In genomic region chrX:164980193-164980775, GRCm38 (mm10) we compare ENCODE assay signal across 8 mouse cellular contexts. TPM values are rescaled to one million over a fixed set of nuclear protein-coding genes. Genes with fewer than 3 reads are reported as not detected.
DNase-seq lines count a peak whose midpoint lies in the region; ATAC-seq and TF ChIP-seq lines count a peak whose summit lies in the region.

Mospd2 (minus strand) TSS chrX:164980375.
Fancb (plus strand) TSS chrX:164980592.

- peak within 1 kb of the TSS; percentile 50 for H3K4me2 ChIP-seq in embryonic facial prominence, embryonic 15.5 days (replicated peaks)
- peak within 1 kb of the TSS; percentile 47 for H3K4me2 ChIP-seq in kidney, embryonic 14.5 days (replicated peaks; ENCODE audit: low read depth, low read length)
- peak within 1 kb of the TSS; percentile 43 for H3K4me2 ChIP-seq in limb, embryonic 15.5 days

- TF ChIP-seq CTCF in bone marrow, adult 2 months (IDR thresholded peaks at IDR 0.05; ENCODE audit: control insufficient read depth, insufficient read depth, low read length) = no peak

- H3K27me3 ChIP-seq in embryonic facial prominence, embryonic 15.5 days = no peaks in the 10 kb centered on the region
- no peaks in the 10 kb centered on the region for H3K27me3 ChIP-seq in kidney, embryonic 14.5 days (ENCODE audit: control insufficient read depth, insufficient read depth, low read length)
- H3K27me3 ChIP-seq in limb, embryonic 15.5 days = 0 out of 2 replicates have a peak, but pooled peaks cover 2% of the 10 kb centered on the region

- peak; percentile 36; the same call in 1 of the 2 replicates for TF ChIP-seq POLR2A in bone marrow, adult 2 months (IDR thresholded peaks at IDR 0.05; ENCODE audit: borderline replicate concordance, control insufficient read depth, low read depth, low read length)

- peak within 1 kb of the TSS; percentile 21; the same call in 1 of the 2 replicates for H3K9ac ChIP-seq in embryonic facial prominence, embryonic 15.5 days
- peak within 1 kb of the TSS; percentile 59 for H3K9ac ChIP-seq in kidney, embryonic 14.5 days (ENCODE audit: low read depth, low read length)
- H3K9ac ChIP-seq in limb, embryonic 15.5 days = peak within 1 kb of the TSS; percentile 45

- DNase-seq in 416B (ENCODE audit: low read depth) = peak; percentile 96
- DNase-seq in heart, adult 9 months (ENCODE audit: low spot score in 2 of 2) = peak; percentile 92 to 95
- peak; percentile 64 to 65 for DNase-seq in monocyte, adult 2 months (ENCODE audit: low read depth in 1 of 2, low spot score in 2 of 2)
- DNase-seq in spleen, postnatal 36 days (ENCODE audit: low spot score in 2 of 2) = peak; percentile 88

- no peaks in the 10 kb centered on the region; the same call in 1 of the 2 replicates for H3K4me1 ChIP-seq in bone marrow, adult 2 months (ENCODE audit: control insufficient read depth, insufficient read depth, low read length)
- H3K4me1 ChIP-seq in embryonic facial prominence, embryonic 15.5 days = no peaks in the 10 kb centered on the region
- no peaks in the 10 kb centered on the region for H3K4me1 ChIP-seq in kidney, embryonic 14.5 days (ENCODE audit: control insufficient read depth, insufficient read depth, low read length)
- H3K4me1 ChIP-seq in limb, embryonic 15.5 days = no peaks in the 10 kb centered on the region

- no peaks in the 10 kb centered on the region for H3K36me3 ChIP-seq in embryonic facial prominence, embryonic 15.5 days
- no peaks in the 10 kb centered on the region for H3K36me3 ChIP-seq in kidney, embryonic 14.5 days (ENCODE audit: control insufficient read depth, insufficient read depth, low read length)
- no peaks in the 10 kb centered on the region for H3K36me3 ChIP-seq in limb, embryonic 15.5 days

- peak within 1 kb of the TSS; percentile 98 for H3K4me3 ChIP-seq in bone marrow, adult 2 months (replicated peaks; ENCODE audit: control insufficient read depth, low read depth, low read length)
- H3K4me3 ChIP-seq in embryonic facial prominence, embryonic 15.5 days (replicated peaks) = peak within 1 kb of the TSS; percentile 56
- H3K4me3 ChIP-seq in kidney, embryonic 14.5 days (ENCODE audit: low read length) = peak within 1 kb of the TSS; percentile 55
- H3K4me3 ChIP-seq in limb, embryonic 15.5 days = peak within 1 kb of the TSS; percentile 57

- no peaks in the 10 kb centered on the region for H3K9me3 ChIP-seq in embryonic facial prominence, embryonic 15.5 days (replicated peaks)
- no peaks in the 10 kb centered on the region for H3K9me3 ChIP-seq in kidney, embryonic 14.5 days (ENCODE audit: control insufficient read depth, low read length)
- H3K9me3 ChIP-seq in limb, embryonic 15.5 days = no peaks in the 10 kb centered on the region

- ATAC-seq in embryonic facial prominence, embryonic 15.5 days (ENCODE audit: insufficient number of reproducible peaks, low FRiP score, low TSS enrichment, low read depth) = peak; percentile 99
- peak; percentile 100 for ATAC-seq in kidney, embryonic 14.5 days (ENCODE audit: low FRiP score, low TSS enrichment)
- ATAC-seq in limb, embryonic 15.5 days (ENCODE audit: insufficient number of reproducible peaks, low FRiP score, low TSS enrichment, low read depth) = peak; percentile 100

- 11% methylated on average over 26 of the region's 26 CpGs for WGBS in bone marrow, adult 2 months
- 8% methylated on average over 22 of the region's 26 CpGs for WGBS in embryonic facial prominence, embryonic 15.5 days
- 16% methylated on average over 26 of the region's 26 CpGs for WGBS in kidney, embryonic 14.5 days
- WGBS in limb, embryonic 15.5 days = 17% methylated on average over 24 of the region's 26 CpGs

- H3K27ac ChIP-seq in bone marrow, adult 2 months (ENCODE audit: control insufficient read depth, insufficient read depth, low read depth, low read length, poor library complexity) = peak within 1 kb of the TSS; percentile 86
- peak within 1 kb of the TSS; percentile 58 for H3K27ac ChIP-seq in embryonic facial prominence, embryonic 15.5 days (replicated peaks)
- H3K27ac ChIP-seq in kidney, embryonic 14.5 days (ENCODE audit: low read depth, low read length) = no peak within 1 kb of the TSS
- H3K27ac ChIP-seq in limb, embryonic 15.5 days = peak within 1 kb of the TSS; percentile 54

RNA-seq across cellular contexts. Expression of gene Mospd2, which starts in this region (rescaled TPM):
- 4.2 and 4.3 TPM in 2 replicates for polyA plus RNA-seq in bone marrow, adult 2 months (2011; ENCODE audit: insufficient read depth, insufficient read length, low replicate concordance, missing spikeins)
- polyA plus RNA-seq in embryonic facial prominence, embryonic 15.5 days (2015; fragmentation: Nextera tagmentation; extraction: Ambion mirVana) = 16.9 and 17.8 TPM in 2 replicates
- polyA plus RNA-seq in kidney, embryonic 14.5 days (2014; fragmentation: Nextera tagmentation; extraction: Ambion mirVana) = 16.7 and 22.4 TPM in 2 replicates
- polyA plus RNA-seq in limb, embryonic 15.5 days (2015; fragmentation: Nextera tagmentation; extraction: Ambion mirVana) = 20.7 and 21.7 TPM in 2 replicates

RNA-seq across cellular contexts. Expression of gene Fancb, which starts in this region (rescaled TPM):
- 2.6 and 3.7 TPM in 2 replicates for polyA plus RNA-seq in bone marrow, adult 2 months (2011; ENCODE audit: insufficient read depth, insufficient read length, low replicate concordance, missing spikeins)
- 6.5 and 6.9 TPM in 2 replicates for polyA plus RNA-seq in embryonic facial prominence, embryonic 15.5 days (2015; fragmentation: Nextera tagmentation; extraction: Ambion mirVana)
- polyA plus RNA-seq in kidney, embryonic 14.5 days (2014; fragmentation: Nextera tagmentation; extraction: Ambion mirVana) = 9.7 and 12.2 TPM in 2 replicates
- 9.4 and 10.1 TPM in 2 replicates for polyA plus RNA-seq in limb, embryonic 15.5 days (2015; fragmentation: Nextera tagmentation; extraction: Ambion mirVana)
